Mouse (Mus musculus) testis, postnatal 14 days (tissue): ENCODE results near the gene Krt82.
"Not testable (repeated sequence)": the region's sequence is repeated elsewhere in the genome, so short reads cannot be mapped to it uniquely, and the experiment has no call there.

Experiments
- DNase-seq: peaks from one replicate; pipeline ENCODE4 v3.0.0; 2021; ENCODE audit warnings: low spot score

Gene Krt82

DNA sequence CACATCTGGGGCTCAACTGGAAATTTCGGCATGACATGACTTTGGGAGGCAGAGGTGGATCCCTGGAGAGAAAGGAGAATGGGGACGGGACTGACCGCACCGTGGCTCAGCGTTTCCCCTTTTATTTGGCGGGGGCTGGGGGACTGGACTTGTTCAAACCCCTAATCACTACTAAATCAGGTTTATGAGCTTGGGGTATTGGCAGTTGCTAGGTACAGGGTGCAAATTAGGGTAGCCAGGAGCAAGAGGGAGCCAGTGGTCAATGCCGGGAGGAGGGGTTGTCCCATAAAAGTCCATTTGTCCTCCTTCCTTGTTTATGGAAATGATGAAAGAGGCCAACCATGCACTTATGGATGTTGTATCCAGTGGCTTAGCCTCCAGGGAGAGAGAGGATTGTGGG lies at the start of gene Krt82:
Krt82 (minus strand) TSS at position 101 of the 400 bp plus-strand sequence.
- no peak for DNase-seq

DNA sequence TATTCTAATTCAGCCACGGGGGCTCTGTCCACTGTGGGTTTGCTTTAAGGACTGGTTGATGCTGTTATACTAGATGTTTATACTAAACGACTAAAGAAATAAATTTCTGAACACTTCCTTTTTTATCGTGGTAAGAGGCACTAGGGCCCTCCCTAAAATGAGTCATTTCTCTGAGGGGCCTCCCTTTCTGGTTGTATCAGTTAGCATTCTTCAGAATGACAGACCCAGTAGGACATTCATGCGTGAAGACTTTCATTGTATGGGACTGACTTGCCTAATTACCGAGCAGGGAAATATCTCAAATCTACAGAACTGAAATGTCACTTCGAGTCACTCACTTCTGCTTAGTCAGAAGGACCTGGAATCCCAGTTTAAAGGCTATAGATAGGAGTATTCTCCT lies 48.7 kb upstream of the Krt82 start:
- DNase-seq: no peak

DNA sequence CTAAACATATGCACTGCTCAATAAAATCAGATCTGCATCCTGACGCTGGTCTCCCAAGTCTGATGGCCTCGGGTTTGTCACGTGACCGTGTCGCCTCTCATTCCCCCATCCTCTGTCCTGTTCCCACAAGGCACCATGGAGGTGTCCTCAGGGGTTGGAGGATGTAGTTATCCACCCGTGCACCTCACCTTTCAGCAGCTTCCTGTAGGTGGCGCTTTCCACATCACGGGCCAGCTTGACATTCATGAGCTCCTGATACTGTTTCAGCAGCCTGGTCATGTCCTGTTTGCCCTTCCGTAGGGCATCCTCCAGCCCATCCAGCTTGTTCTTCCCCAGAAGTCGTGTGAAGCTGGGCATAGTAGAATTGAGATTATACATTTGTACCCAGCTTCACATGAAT lies 37.7 kb upstream of the Krt82 start:
- DNase-seq: no peak

DNA sequence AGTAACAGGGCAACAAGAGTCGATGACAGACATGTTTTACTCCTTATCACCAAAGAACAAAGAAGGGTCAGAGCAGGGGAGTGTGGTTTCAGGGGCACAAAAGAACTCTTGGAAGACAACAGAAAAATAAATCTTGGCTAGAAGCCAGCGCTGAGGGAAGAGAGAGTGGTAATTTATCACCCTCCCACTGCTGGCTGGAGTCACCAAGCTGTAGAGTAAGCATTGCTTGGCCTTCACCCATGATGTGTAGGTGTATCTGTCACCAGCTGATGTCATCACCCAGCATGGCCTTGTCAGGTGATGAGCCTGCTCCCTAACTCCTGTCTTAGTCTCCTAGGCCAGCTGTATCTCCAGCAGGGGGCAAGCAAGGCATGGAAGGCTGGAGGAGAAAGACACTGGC lies 34.0 kb upstream of the Krt82 start:
- peak; percentile 54 for DNase-seq

DNA sequence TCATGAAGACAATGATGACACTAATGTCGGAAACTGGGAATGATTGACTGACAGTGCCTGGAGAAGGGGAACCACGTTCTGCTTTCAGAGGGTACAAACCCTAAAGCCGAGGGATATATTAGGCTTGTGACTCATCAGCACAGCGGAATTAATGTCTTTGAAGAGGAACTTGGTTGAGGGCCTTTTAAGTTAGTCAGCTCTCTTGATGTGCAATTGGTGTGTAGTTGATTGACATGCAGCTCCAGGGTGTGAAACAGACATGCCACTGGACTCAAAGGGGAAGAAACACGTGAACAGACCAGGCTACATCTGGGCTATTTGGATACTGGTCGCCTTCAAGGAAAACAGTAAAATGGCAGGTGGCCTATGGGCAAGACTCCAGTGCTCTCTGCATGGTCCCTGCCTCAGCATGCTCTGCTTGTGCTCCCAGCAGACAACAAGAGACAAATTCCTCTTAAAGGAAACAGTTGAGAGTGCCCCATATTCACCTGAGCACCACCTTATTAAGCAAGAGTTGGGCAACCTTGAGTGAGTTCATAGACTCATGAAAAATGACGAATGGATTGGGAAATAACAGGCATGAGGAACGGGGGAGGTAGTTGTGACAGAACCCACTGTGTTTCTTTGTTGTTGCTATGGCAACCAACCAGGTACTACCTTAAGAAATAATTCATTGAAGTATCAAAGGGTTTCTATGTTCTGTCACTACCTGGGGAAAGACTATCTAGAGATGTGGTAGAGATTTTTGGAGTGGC lies 32.9 kb upstream of the Krt82 start:
- DNase-seq: no peak

DNA sequence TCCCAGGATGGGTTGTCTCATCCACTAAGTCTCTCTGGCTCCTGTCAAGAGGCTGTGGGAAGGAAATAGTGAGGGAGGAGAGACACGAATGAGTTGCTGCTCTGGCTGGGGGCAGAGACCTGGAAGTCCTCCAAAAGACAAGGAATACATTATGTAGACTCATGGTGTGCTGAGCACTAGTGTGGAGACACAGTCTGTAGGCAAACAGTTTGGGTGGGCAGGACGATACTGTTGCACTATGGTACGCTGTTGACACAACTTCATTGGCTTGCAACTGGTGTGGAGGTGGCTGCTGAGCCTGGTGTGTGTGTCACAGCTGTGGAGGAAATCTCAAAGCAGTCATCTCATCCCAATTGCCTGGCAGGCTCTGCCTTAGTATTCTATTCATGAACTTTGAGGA lies 31.2 kb upstream of the Krt82 start:
- DNase-seq: no peak

DNA sequence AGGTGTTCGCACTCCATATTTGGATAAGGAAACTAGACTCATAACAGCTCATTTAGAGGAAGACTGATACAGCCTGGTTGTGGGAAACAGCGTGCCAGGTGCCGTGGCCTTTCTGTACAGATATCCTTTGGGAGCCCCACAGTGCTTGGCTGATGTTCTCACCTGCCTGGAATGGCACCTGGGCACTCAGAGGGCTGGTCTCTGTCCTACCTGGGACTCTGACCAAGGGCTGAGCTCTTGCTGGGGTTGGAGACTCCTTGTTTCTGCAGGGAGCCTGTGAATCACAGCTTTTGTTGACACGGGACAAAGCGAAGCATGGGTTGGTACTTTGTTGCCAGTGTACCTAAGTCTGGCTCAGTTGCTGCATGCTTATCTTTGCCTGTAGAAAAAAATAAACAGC lies 25.0 kb upstream of the Krt82 start:
- peak; percentile 49 for DNase-seq

DNA sequence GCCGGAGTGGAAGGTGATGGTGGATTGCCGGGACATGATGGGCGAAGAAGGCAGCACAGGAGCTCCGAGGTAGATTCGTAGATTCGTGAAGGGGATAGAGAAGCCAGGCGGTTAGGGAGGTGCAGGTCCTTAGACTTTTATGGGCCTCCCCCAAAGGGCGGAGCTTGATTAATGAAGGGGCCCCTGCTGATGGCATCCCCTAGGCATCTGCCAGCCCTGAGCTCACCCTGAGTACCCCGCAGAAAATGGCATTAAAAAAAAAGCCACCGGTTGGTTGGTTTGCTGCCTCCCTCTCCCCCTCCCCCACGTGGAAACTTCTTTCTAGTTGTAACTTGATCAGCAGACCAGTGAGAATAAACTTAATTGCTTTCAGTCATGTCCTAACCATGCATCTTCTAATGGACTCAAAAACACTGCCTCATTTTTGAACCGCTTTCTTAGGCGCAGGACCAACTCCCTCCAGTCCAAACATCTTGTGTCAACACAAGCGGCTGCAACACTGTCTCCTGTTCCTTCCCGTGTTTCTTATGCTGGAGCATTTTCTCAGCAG lies 23.4 kb upstream of the Krt82 start, which contains the start of gene Krt75:
Krt75 (minus strand) TSS at position 109 of the 550 bp plus-strand sequence.
- no peak for DNase-seq

DNA sequence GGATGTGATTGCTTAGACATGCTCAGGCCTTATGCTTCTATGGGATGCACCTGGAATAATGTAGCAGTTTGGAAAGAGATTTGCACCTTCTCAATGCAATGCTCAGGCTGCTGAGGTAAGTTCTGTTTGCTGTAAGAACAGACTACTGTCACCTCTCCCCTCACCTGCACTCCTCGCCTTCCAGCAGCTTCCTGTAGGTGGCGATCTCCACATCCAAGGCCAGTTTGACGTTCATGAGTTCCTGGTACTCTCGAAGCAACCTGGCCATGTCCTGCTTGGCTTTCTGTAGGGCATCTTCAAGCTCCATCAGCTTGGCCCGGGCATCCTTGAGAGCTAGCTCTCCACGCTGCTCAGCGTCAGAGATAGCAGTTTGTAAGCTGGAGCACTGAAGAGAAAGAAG lies 17.3 kb upstream of the Krt82 start:
- DNase-seq: no peak

DNA sequence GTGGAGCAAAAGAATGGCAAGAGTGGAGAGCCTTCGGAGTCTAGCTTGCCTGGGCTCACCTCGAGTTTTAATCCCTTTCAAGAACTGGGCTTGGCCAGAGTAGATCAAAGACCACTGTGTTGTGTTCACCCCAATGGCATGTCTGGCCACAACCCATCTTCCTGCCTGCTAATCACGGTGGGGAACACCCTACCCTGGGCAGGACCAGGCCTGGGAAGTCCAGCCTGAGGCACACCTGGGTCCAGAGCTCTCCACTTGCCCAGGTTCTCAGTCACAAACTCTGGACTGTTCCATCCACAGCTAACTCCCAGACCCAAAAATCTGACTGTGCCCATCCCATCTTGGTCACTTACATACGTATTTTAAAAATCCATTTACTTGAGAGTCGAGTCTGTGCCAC lies 12.4 kb upstream of the Krt82 start, which contains the start of gene Krt90:
Krt90 (minus strand) TSS at position 101 of the 400 bp plus-strand sequence.
- DNase-seq: no peak

DNA sequence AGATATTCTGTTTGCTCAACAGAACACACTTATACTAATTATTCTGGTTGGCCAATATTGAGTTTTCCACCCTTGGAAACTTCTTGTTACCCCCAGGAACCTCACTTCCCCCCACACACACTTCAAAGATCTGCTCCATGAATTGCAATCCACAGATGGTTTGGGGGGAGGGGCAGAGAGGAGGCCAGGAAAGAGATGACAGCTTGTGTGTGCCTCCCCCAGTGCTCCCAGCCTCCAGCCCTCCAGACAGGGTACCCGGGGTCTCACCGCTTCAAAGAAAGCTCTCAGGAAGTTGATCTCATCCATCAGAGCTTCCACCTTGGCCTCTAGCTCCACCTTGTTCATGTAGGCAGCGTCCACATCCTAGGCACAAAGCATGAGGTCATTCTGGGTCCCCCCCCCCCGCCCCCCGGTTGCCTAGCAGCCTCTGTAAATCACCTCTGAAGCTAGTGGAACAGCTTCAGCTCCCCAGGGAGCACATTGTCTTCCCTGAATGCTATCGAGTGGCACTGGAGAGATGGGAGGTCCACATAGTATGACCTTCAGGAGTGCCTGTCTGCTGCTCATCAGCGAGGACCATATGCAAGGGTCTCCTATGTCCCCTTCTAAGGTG lies 7.7 kb upstream of the Krt82 start:
- no peak for DNase-seq

DNA sequence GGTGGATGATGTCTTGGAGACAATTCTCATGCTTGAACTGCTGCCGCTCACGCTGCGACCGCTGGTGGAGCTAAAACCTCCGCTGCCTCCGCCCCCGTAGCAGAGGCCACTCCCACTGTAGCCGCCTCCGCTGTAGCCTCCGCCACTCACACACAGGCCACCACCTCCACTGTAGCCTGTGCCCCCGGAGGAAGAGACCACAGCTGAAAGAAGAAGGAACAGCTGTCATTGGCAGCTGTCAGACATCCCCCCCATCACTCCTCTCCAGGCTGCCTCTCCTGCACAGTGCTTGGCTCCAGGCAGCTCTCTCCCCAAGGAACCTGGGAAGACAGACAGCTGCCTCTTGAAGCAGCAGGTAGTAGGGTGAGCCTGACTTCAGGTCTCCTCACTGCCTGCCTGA lies 2.7 kb upstream of the Krt82 start:
- no peak for DNase-seq

DNA sequence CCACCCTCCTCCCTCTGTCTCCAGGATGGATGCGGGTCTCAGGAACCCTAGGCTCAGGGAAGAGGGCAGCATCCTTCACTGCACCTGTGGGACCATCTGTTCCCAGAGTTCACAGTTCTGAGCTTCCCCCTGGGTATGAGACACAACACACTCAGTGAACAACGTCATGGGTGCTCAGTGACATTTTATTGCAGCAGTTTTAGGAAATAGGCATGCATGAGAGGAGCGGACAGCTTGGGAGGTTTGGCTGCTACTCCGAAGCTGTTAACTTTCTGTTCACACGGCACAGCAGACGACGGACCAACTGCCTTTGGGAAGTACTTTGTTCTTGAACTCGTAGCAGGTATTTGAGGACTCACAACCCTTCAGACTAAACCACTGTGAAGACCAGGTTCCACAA lies 1.7 kb upstream of the Krt82 start:
- no peak for DNase-seq

DNA sequence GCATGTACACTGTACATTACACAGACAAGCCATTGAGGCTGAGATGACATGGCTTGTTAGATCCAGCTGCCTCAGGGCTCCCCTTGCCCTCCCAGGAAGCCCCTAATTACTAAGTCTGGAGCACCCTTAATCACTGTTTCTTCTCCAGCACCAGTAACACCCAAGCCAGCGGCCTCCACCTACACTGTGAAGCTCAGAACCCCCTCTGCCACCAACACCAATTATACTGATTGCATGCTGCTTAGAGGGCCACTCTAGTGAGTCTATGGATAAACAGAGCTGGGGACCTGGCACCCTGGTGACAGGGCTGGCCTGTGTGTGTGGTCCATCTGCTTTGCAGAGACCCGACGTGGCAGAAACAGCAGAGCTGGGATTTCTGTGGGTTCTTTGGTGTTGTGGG lies 6.0 kb downstream of the Krt82 start:
- DNase-seq: no peak

DNA sequence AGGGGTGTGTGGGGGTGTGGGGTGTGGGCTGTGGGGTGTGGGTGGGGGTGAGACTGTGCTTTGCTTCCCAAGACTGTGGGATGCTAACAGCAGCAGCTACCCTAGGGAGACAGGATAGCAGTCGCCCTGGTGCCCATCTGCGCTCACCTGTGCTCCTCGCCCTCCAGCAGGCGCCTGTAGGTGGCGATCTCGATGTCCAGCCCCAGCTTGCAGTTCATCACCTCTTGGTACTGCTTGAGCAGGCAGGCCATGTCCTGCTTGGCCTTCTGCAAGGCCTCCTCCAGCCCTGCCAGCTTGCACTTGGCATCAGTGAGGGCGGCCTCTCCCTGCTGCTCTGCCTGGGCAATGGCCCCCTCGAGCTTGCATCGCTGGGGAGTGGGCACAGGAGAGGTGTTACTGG lies 7.9 kb downstream of the Krt82 start:
- no peak for DNase-seq

DNA sequence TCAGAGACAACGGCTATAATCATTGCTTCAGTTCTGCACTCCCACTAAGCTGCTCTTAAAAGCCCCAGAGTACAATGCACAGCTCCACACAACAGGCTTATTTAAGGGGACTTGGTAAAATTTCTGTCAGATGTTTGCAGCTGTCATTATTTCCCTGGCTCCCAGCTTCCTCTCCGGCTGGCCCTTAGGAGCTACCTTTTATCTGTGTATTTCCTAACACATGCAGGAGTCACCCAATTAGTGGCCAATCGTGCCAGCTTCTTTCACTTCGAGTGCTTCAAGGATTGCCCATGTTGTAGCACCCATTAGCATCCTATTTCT lies 11.9 kb downstream of the Krt82 start:
- no peak for DNase-seq

DNA sequence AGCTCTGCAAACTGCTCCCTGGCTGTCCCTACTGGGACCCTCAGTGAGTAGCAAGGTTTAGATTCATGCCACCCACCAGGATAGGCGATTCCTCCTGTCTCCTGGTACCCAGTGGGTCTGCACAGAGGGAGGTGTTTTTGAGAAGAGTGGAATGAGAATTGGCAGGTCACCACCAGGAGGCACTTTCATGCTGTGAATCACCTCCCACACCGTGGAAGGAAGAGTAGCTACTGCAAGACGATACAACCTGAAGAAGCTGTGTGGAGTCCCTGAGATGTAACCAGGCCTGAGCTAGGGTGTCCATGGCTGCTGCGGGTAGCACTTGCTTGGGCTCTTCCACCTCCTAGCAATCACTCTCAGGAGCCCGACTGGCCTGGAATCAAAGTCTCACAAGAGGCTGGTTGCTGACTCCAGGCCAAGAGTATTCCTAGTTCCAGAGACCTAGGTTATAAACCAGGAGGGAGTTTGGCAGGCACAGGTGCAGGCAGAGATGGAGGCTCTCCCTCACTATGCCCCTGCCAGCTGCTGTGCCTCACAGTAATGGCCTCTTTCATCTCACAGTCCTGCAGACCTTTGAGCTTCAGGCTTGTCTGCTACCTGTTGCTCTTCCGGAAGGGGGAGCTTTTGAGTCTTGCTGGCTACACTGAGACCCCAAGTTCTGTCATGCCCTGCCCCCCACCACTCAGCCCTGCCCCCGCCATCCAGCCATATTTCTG lies 12.4 kb downstream of the Krt82 start:
- DNase-seq: no peak

DNA sequence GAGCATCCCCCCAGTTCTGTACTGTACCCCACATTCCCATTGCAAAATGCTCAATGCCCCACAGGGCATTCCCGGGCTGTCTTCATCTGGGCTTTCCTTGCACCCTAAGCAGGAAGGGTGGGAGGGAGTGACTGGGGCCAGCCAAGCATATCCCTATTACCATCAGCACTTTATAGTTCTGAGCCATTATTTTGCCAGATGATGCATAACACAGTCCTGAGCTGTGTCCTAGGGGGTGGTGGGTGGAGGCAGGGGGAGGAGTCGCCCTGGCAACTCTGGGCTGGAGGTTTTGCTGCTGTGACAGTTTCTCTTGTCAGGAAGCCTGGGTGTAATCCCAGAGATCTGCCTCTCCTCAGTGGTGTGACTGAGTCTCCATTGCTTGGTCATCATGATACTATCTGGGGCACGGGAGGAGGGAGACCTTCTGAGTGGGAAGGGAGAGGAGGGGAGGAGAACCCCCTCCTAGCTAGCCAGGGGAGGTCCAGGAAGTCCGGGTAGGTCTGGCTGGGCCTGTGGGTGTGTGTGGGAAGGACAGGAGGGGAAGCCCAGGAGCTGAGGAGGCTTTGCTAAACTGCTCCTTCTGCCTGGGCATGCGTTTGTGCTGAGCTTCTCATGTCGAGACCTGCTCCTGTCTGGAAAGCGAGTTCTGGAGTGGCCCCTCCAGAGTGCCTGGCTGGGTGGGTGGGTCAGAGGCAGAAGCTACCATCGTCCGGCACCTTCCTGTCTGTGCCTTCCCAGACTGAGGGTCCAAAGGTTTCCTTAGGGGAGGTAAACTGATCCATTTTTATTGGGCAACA lies 14.2 kb downstream of the Krt82 start:
- DNase-seq: no peak

DNA sequence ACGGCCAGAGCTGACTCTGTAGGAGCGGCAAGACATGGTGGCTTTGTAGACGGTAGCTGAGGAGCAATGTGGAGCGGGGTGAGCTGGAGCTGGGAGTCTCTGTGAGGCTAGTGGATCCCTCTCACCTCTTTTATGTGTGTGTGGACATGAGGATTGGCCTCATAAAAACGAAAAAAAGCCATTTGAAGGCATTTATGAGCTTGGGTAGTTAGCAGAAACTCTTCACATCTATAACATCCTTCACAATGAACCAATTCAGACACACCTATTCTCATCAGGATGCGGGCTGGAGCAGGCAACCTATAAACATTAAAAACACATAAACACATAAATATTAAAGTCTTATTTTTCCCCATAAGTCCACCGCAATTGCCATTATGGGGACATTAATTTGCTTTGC lies 17.7 kb downstream of the Krt82 start, which contains the start of gene Krt84:
Krt84 (minus strand) TSS at position 101 of the 400 bp plus-strand sequence.
- no peak for DNase-seq

DNA sequence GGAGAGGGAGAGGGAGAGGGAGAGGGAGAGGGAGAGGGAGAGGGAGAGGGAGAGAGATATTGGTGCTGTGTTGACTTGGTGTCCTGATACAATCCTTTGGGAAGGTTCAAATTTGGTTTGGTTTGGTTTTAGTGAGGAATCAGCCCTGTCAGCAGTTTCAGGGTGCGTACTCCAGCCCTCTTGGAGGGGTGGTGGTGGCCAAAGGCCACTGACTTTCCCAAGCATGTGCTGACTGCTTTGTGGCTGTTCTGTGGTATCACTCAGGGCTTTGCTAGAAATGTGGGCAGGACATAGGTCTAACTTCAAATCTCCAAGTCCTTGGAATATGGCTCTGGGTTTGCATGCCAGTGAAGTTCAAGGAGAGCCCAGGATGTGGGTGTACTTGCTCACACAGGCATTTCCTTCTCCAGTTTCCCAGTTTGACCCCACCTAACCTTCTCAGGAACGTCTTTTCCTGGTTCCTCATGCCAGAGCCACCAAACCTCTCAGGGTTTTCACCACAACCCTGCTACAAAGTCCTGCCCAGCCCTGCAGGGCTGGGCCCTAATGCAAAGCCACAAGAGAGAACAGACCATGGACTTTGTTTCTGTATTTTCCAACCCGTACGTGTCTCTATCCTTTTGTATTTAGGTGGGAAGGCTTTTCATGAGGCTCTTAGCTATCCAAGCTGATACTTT lies 27.8 kb downstream of the Krt82 start:
- DNase-seq: no peak

DNA sequence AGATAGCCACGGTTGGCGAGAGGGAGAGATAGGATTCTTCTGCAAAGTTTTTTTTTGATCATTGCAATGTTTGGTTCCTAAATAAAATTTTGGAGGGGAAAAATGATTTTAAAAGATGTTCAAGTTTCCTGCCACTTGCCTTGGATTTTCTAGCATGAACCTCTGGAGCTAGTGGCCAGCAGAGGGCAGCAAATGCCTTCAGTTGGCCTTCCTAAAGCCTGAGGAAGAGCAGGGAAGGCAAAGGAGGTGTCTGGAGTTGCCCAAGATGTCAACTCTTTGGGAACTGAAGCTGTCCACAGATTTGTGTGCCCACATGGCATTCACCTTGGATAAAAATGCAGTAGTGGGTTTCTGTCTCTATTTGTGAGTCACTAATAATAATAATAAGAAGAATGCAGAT lies 30.7 kb downstream of the Krt82 start:
- DNase-seq: no peak

DNA sequence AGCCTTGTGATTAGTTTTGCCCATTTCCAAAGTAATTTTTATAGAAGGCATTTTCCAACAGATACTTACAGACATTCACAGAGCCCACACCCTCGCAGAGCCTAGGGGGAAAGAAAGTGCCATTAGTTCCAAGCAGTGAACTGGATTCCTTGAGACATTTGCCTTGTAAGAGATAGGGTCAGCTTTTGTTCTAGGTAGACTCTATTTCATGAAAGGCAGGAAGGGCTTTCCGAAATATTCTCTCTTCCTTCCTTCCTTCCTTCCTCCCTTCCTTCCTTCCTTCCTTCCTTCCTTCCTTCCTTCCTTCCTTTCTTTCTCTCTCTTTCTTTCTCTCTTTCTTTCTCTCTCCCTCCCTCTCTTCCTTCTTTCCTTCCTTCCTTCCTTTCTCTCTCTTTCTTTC lies 33.3 kb downstream of the Krt82 start, which contains the start of gene Gm49425:
Gm49425 (minus strand) TSS at position 101 of the 400 bp plus-strand sequence.
- not testable (repeated sequence) for DNase-seq
